Mouse (Mus musculus) cortical plate, adult 2 months (tissue): ENCODE measurements around the gene Socs1.

Experiments used
- CTCF ChIP-seq: fragments of 200-500 bp; IDR thresholded peaks from 2 replicates; pipeline ENCODE4 v1.5.1; 2011; ENCODE audit warnings: mild to moderate bottlenecking, control low read depth, low read length; ENCODE audit not compliant: insufficient read depth; ENCODE audit errors: extremely low read depth
- POLR2A ChIP-seq: fragments of 200-500 bp; IDR thresholded peaks from 2 replicates; pipeline ENCODE4 v1.6.1; 2011; ENCODE audit warnings: mild to moderate bottlenecking, low read length, control low read depth; ENCODE audit not compliant: insufficient read depth; ENCODE audit errors: extremely low read depth

DNA sequence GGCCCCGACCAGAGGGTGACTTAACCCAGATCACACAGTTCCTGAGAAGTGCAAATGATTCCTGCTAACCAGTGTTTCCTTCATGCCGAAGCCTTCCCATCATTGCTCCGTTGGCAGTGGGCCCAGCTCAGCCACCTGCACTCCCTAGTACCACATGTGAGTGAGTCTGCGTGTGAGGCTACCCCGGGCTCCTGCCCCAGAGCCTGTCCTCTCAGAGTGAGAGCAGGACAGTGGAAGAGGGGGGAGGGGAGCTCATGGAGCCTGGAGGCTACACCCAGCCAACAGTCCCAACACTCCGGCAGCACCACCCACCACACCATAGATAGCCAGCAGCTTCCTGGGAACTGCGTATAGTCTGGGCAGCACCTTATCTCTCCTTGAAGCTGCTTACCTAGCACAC is 35.5 kb downstream of the Socs1 start:
- no peak for TF ChIP-seq POLR2A
- no peak for TF ChIP-seq CTCF
